In genomic region chr17:28757470-28757869, GRCm38 (mm10) we compare ENCODE assay signal across 13 mouse cellular contexts. TPM values are rescaled to one million over a fixed set of nuclear protein-coding genes. Genes with fewer than 3 reads are reported as not detected.
"Had no signal": no experiment of that assay in that cellular context is flagged by ENCODE, and none has a peak within 500 bp of the region (broad histone marks: within the 10 kb centered on the region; RNA-seq: fewer than 3 reads in every experiment).

No protein-coding gene starts in this region.

- H3K36me3 ChIP-seq: limb, embryonic 12.5 days; liver, embryonic 13.5 days; midbrain, embryonic 12.5 days; stomach, embryonic 15.5 days had no signal

- H3K4me3 ChIP-seq: limb, embryonic 12.5 days; liver, embryonic 13.5 days; midbrain, embryonic 12.5 days; stomach, embryonic 15.5 days had no signal

- DNase-seq: kidney, postnatal 14 days; liver; liver, embryonic 13.5 days; liver, postnatal 0 days; right cerebral cortex, postnatal 14 days; thymus, adult 2 months; thymus, postnatal 25 days had no signal

- H3K27ac ChIP-seq: limb, embryonic 12.5 days; liver, embryonic 13.5 days; midbrain, embryonic 12.5 days; stomach, embryonic 15.5 days had no signal

- H3K4me2 ChIP-seq: limb, embryonic 12.5 days; liver, embryonic 13.5 days; midbrain, embryonic 12.5 days; stomach, embryonic 15.5 days had no signal

- ATAC-seq: liver, postnatal 0 days; midbrain, embryonic 16.5 days had no signal

- H3K4me1 ChIP-seq: limb, embryonic 12.5 days; midbrain, embryonic 12.5 days; stomach, embryonic 15.5 days had no signal

- H3K9me3 ChIP-seq: limb, embryonic 12.5 days; liver, embryonic 13.5 days; midbrain, embryonic 12.5 days; stomach, embryonic 15.5 days had no signal

- H3K27me3 ChIP-seq: limb, embryonic 12.5 days; liver, embryonic 13.5 days; stomach, embryonic 15.5 days had no signal

- H3K9ac ChIP-seq: limb, embryonic 12.5 days; liver, embryonic 13.5 days; liver, postnatal 0 days; midbrain, embryonic 12.5 days; stomach, embryonic 15.5 days had no signal

RNA-seq across cellular contexts. Expression of gene Mapk13, which starts 11.6 kb away (rescaled TPM):
- total RNA-seq: megakaryocyte-erythroid progenitor cell, adult 5-6 weeks had no signal

RNA-seq across cellular contexts. Expression of gene AC170998.1, which starts 31.6 kb away (rescaled TPM):
- polyA plus RNA-seq: testis, adult 2 months had no signal
